Comparison of ENCODE assay signal across 17 mouse cellular contexts in the genomic region with DNA sequence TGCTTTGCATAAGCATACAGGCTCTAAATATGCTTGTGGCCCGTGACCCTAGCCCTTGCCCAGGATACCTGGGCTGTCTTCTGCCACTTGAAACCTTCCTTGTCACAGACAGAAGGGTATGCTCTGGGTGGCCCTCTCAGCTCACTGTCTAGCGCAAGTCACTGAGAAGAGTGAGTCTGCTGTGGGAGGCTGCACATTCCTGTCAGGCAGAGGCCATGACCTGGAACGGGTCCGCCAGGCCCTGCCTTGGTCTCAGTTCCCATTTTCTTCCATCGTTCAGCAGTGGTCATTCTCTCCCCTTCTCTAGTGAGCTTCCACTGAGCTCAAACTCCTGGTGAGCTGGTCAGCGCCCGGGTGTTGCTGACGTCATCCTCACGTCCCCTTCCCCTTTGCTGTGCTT. TPM values are rescaled to one million over a fixed set of nuclear protein-coding genes. Genes with fewer than 3 reads are reported as not detected.
A peak's percentile ranks its signal among the peaks of the same experiment; 100 is the strongest.
DNase-seq lines count a peak whose midpoint lies in the region; ATAC-seq and TF ChIP-seq lines count a peak whose summit lies in the region.
"Had no signal": no experiment of that assay in that cellular context is flagged by ENCODE, and none has a peak within 500 bp of the region (broad histone marks: within the 10 kb centered on the region; RNA-seq: fewer than 3 reads in every experiment).

No protein-coding gene starts in this region.

- H3K27ac ChIP-seq in lung, postnatal 0 days (ENCODE audit: low read length) = 0 out of 2 replicates have a peak overlapping the region, but pooled peaks have one; percentile 43
- H3K27ac ChIP-seq in intestine, embryonic 15.5 days = peak overlapping the region; percentile 66
- H3K27ac ChIP-seq: embryonic facial prominence, embryonic 15.5 days; forebrain, embryonic 15.5 days; heart, embryonic 15.5 days; hindbrain, embryonic 15.5 days had no signal

- no peaks in the 10 kb centered on the region for H3K27me3 ChIP-seq in lung, postnatal 0 days (replicated peaks; ENCODE audit: insufficient read depth, low read length)
- H3K27me3 ChIP-seq in intestine, embryonic 15.5 days (replicated peaks) = no peaks in the 10 kb centered on the region
- H3K27me3 ChIP-seq: embryonic facial prominence, embryonic 15.5 days; forebrain, embryonic 15.5 days; heart, embryonic 15.5 days; hindbrain, embryonic 15.5 days; stomach, embryonic 15.5 days had no signal

- H3K9ac ChIP-seq in lung, postnatal 0 days (replicated peaks; ENCODE audit: low read depth) = no peak overlapping the region
- no peak overlapping the region for H3K9ac ChIP-seq in intestine, embryonic 15.5 days
- H3K9ac ChIP-seq: embryonic facial prominence, embryonic 15.5 days; forebrain, embryonic 15.5 days; heart, embryonic 15.5 days; hindbrain, embryonic 15.5 days; stomach, embryonic 15.5 days had no signal

- DNase-seq in lung, postnatal 0 days (ENCODE audit: low spot score) = peak; percentile 49
- DNase-seq in lung, adult 18-20 months = no peak
- peak; percentile 54 to 70 for DNase-seq in kidney, postnatal 4 days
- no peak for DNase-seq in adrenal gland, postnatal 10 days
- DNase-seq: adrenal gland, adult 2 months; cerebellum, adult 18-20 months; gastrocnemius, postnatal 25 days; right cerebral cortex, postnatal 25 days; thymus, postnatal 25 days had no signal

- 0 out of 2 replicates have a peak, but pooled peaks cover 4% of the 10 kb centered on the region for H3K36me3 ChIP-seq in lung, postnatal 0 days (ENCODE audit: insufficient read depth, low read length)
- peaks cover 4% of the 10 kb centered on the region; the same call in 1 of the 2 replicates for H3K36me3 ChIP-seq in intestine, embryonic 15.5 days
- H3K36me3 ChIP-seq: stomach, embryonic 15.5 days had no signal

- TF ChIP-seq EP300 in lung, postnatal 0 days (IDR thresholded peaks at IDR 0.05) = no peak

- TF ChIP-seq CTCF in lung, postnatal 0 days (IDR thresholded peaks at IDR 0.05) = no peak

- H3K4me3 ChIP-seq in lung, postnatal 0 days (ENCODE audit: low read depth, low read length) = no peak overlapping the region
- no peak overlapping the region for H3K4me3 ChIP-seq in intestine, embryonic 15.5 days (replicated peaks)
- H3K4me3 ChIP-seq: embryonic facial prominence, embryonic 15.5 days; forebrain, embryonic 15.5 days; heart, embryonic 15.5 days; hindbrain, embryonic 15.5 days; stomach, embryonic 15.5 days had no signal

- peaks cover 13% of the 10 kb centered on the region; the same call in 1 of the 2 replicates for H3K4me1 ChIP-seq in lung, postnatal 0 days (ENCODE audit: insufficient read depth, low read depth, low read length)
- H3K4me1 ChIP-seq in intestine, embryonic 15.5 days (replicated peaks) = peaks cover 20% of the 10 kb centered on the region
- H3K4me1 ChIP-seq: hindbrain, embryonic 15.5 days had no signal

- no peak overlapping the region for H3K4me2 ChIP-seq in lung, postnatal 0 days (replicated peaks; ENCODE audit: low read depth, low read length)
- no peak overlapping the region for H3K4me2 ChIP-seq in intestine, embryonic 15.5 days (replicated peaks)
- H3K4me2 ChIP-seq: embryonic facial prominence, embryonic 15.5 days; forebrain, embryonic 15.5 days; heart, embryonic 15.5 days; hindbrain, embryonic 15.5 days; stomach, embryonic 15.5 days had no signal

- WGBS in lung, postnatal 0 days = 65% methylated on average over 9 of the region's 9 CpGs
- 77% methylated on average over 9 of the region's 9 CpGs for whole genome bisulfite sequencing in intestine, embryonic 15.5 days

- no peaks in the 10 kb centered on the region for H3K9me3 ChIP-seq in lung, postnatal 0 days (ENCODE audit: low read length)
- H3K9me3 ChIP-seq in intestine, embryonic 15.5 days = no peaks in the 10 kb centered on the region
- H3K9me3 ChIP-seq: embryonic facial prominence, embryonic 15.5 days; forebrain, embryonic 15.5 days; heart, embryonic 15.5 days; hindbrain, embryonic 15.5 days; stomach, embryonic 15.5 days had no signal

- ATAC-seq in lung, postnatal 0 days = no peak
- ATAC-seq in intestine, embryonic 15.5 days = no peak
- ATAC-seq in neutrophil, adult 5-6 weeks (ENCODE audit: extremely low read depth, insufficient number of reproducible peaks, low FRiP score, poor library complexity, severe bottlenecking) = peak; percentile 10; the same call in 1 of the 2 replicates
- ATAC-seq in CD4-positive, CD25-positive, alpha-beta regulatory T cell, adult 4 months = no peak
- ATAC-seq: forebrain, embryonic 15.5 days had no signal

RNA-seq across cellular contexts. Expression of a gene that starts 3.0 kb away (rescaled TPM):
- 30.5 and 36.6 TPM in 2 replicates for polyA plus RNA-seq in lung, postnatal 0 days (2015; fragmentation: Nextera tagmentation; extraction: Ambion mirVana)
- 8.1 and 8.3 TPM in 2 replicates for polyA plus RNA-seq in intestine, embryonic 15.5 days (2015; fragmentation: Nextera tagmentation; extraction: Ambion mirVana)
- total RNA-seq in neutrophil, adult 5-6 weeks (2017) = 5.2 and 6.3 TPM in 2 replicates
- total RNA-seq in adrenal gland, postnatal 10 days (2021) = 10 to 100 TPM; 11.1 to 11.6 TPM
- polyA plus RNA-seq in CD4-positive, CD25-positive, alpha-beta regulatory T cell, adult 4 months (2017; shearing (Covaris generic)) = 1 to 10 TPM in 1 of 2 experiments, under 1 TPM in 1; 0.26 to 1.0 TPM

RNA-seq across cellular contexts. Expression of a gene that starts 10.3 kb away (rescaled TPM):
- polyA plus RNA-seq in lung, postnatal 0 days (2015; fragmentation: Nextera tagmentation; extraction: Ambion mirVana) = 6.7 and 7.9 TPM in 2 replicates
- 1.1 and 2.6 TPM in 2 replicates for polyA plus RNA-seq in intestine, embryonic 15.5 days (2015; fragmentation: Nextera tagmentation; extraction: Ambion mirVana)
- not detected in 2 replicates for total RNA-seq in neutrophil, adult 5-6 weeks (2017)
- total RNA-seq in adrenal gland, postnatal 10 days (2021) = 100 to 1,000 TPM; 167 to 428 TPM
- polyA plus RNA-seq in CD4-positive, CD25-positive, alpha-beta regulatory T cell, adult 4 months (2017; shearing (Covaris generic)) = not detected
- total RNA-seq: gastrocnemius, postnatal 25 days had no signal
- polyA plus RNA-seq: embryonic facial prominence, embryonic 15.5 days; forebrain, embryonic 15.5 days; hindbrain, embryonic 15.5 days had no signal

RNA-seq across cellular contexts. Expression of a gene that starts 47.6 kb away (rescaled TPM):
- polyA plus RNA-seq in lung, postnatal 0 days (2015; fragmentation: Nextera tagmentation; extraction: Ambion mirVana) = 2.2 and 2.5 TPM in 2 replicates
- polyA plus RNA-seq in intestine, embryonic 15.5 days (2015; fragmentation: Nextera tagmentation; extraction: Ambion mirVana) = 3.2 and 5.1 TPM in 2 replicates
- total RNA-seq in neutrophil, adult 5-6 weeks (2017) = not detected in 2 replicates
- 100 to 1,000 TPM in 1 of 2 experiments, 10 to 100 TPM in 1; 87.4 to 223 TPM for total RNA-seq in adrenal gland, postnatal 10 days (2021)
- polyA plus RNA-seq in CD4-positive, CD25-positive, alpha-beta regulatory T cell, adult 4 months (2017; shearing (Covaris generic)) = not detected

RNA-seq across cellular contexts. Expression of a gene that starts 50.6 kb away (rescaled TPM):
- polyA plus RNA-seq in lung, postnatal 0 days (2015; fragmentation: Nextera tagmentation; extraction: Ambion mirVana) = 41.7 and 44.7 TPM in 2 replicates
- polyA plus RNA-seq in intestine, embryonic 15.5 days (2015; fragmentation: Nextera tagmentation; extraction: Ambion mirVana) = 22.0 and 22.2 TPM in 2 replicates
- 10.2 and 14.2 TPM in 2 replicates for total RNA-seq in neutrophil, adult 5-6 weeks (2017)
- 10 to 100 TPM; 23.2 to 27.1 TPM for total RNA-seq in adrenal gland, postnatal 10 days (2021)
- polyA plus RNA-seq in CD4-positive, CD25-positive, alpha-beta regulatory T cell, adult 4 months (2017; shearing (Covaris generic)) = 1 to 10 TPM; 4.6 to 6.3 TPM

Comparison
In these comparisons a context has a peak if more than half of its experiments do, and no peak if none do; other contexts are left out.
1. DNase-seq: peak in lung, postnatal 0 days (single experiment) and kidney, postnatal 4 days (2 of 2); none in lung, adult 18-20 months (0 of 2) and adrenal gland, postnatal 10 days (single experiment).